Mouse (Mus musculus) midbrain, embryonic 10.5 days (tissue): ENCODE measurements at regions not wholly inside any gene's neighbourhood (a gene's known extent, or its start where the extent isn't known, plus 50 kb on each side); places are given as distances from the start of the nearest gene placed in this dataset.

Experiments
- DNase-seq: peaks from one replicate; pipeline ENCODE4 v3.0.0-alpha.2; 2017; ENCODE audit warnings: low spot score
- H3K27ac ChIP-seq: fragments of 300-500 bp; sonication (generic); replicated peaks from 2 replicates; pipeline ENCODE4 v1.5.1; 2016; ENCODE audit warnings: mild to moderate bottlenecking
- H3K27me3 ChIP-seq: fragments of 300-500 bp; sonication (generic); 2 replicates; pipeline ENCODE4 v1.6.1; 2016; ENCODE audit warnings: low read depth, mild to moderate bottlenecking; ENCODE audit not compliant: poor library complexity, severe bottlenecking
- H3K36me3 ChIP-seq: fragments of 300-500 bp; sonication (generic); 2 replicates; pipeline ENCODE4 v1.6.1; 2016; ENCODE audit warnings: mild to moderate bottlenecking, moderate library complexity
- H3K4me1 ChIP-seq: fragments of 300-500 bp; sonication (generic); 2 replicates; pipeline ENCODE4 v1.6.1; 2016
- H3K4me3 ChIP-seq: fragments of 300-500 bp; sonication (generic); 2 replicates; pipeline ENCODE4 v1.5.1; 2016; ENCODE audit warnings: mild to moderate bottlenecking, moderate library complexity
- H3K9me3 ChIP-seq: fragments of 300-500 bp; sonication (generic); replicated peaks from 2 replicates; pipeline ENCODE4 v1.6.1; 2016; ENCODE audit warnings: mild to moderate bottlenecking
- WGBS: fragments of 180-500 bp; shearing (Covaris S2); methylation state at CpG from one replicate; pipeline ENCODE4 v1.1.7; 2016; 5-methylcytosine and 5-hydroxymethylcytosine counted together

DNA sequence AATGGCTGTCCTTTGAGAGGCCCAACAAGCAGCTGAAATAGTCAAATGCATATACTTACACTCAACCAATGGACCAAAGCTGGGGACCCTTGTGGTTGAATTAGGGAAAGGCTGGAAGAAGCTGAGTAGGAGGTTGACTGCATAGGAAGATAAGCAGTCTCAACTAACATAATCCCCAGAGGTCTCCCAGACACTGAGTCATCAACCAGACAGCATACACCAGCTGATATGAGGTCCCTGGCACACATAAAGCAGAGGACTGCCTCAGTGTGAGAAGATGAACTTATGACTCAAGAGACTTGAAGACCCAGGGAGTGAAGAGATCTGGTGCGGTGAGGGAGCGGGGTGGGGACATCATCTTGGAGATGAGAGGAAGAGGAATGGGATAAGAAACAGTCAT is 863.8 kb downstream of the Nap1l3 start:
- WGBS = 95% methylated on average over 2 of the region's 2 CpGs
- no peak overlapping the region for H3K27ac ChIP-seq
- H3K4me3 ChIP-seq = no peak overlapping the region
- H3K27me3 ChIP-seq = no peaks in the 10 kb centered on the region
- DNase-seq = no peak
- no peaks in the 10 kb centered on the region for H3K9me3 ChIP-seq
- no peaks in the 10 kb centered on the region for H3K4me1 ChIP-seq
- no peaks in the 10 kb centered on the region for H3K36me3 ChIP-seq

GRCm38 (mm10) chrX:121519830-121520229 is 877.4 kb downstream of the Nap1l3 start:
- H3K27ac ChIP-seq = no peak overlapping the region
- no peaks in the 10 kb centered on the region for H3K27me3 ChIP-seq
- no peaks in the 10 kb centered on the region for H3K4me1 ChIP-seq
- H3K4me3 ChIP-seq = no peak overlapping the region
- H3K36me3 ChIP-seq = no peaks in the 10 kb centered on the region
- DNase-seq = no peak
- H3K9me3 ChIP-seq = no peaks in the 10 kb centered on the region

GRCm38 (mm10) chrX:121497727-121498126 is 899.5 kb downstream of the Nap1l3 start:
- H3K27ac ChIP-seq = no peak overlapping the region
- DNase-seq = no peak
- WGBS = 49% methylated on average over 2 of the region's 2 CpGs
- H3K36me3 ChIP-seq = no peaks in the 10 kb centered on the region
- H3K4me3 ChIP-seq = no peak overlapping the region
- H3K4me1 ChIP-seq = no peaks in the 10 kb centered on the region
- no peaks in the 10 kb centered on the region for H3K27me3 ChIP-seq
- no peaks in the 10 kb centered on the region for H3K9me3 ChIP-seq

DNA sequence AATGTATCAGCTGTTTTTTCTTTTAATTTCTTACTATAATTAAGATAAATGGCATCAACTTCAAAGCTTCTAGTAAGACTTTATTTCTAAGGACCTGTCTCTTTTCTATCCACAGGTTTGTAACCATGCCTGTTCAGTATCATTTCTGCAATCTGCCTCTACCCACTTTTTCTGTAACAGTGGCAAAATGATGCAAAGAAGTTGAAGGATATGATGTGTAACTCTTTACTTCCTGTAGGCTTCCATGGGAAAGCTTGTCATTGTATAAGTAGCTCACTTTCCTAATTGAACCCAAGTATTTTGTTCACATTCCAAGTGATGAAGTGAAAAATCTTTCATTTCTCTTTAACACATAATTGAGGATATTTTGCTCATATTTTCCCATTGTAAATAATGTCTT is 900.0 kb downstream of the Nap1l3 start:
- H3K27ac ChIP-seq = no peak overlapping the region
- no peaks in the 10 kb centered on the region for H3K36me3 ChIP-seq
- H3K4me1 ChIP-seq = no peaks in the 10 kb centered on the region
- DNase-seq = no peak
- H3K4me3 ChIP-seq = no peak overlapping the region
- no peaks in the 10 kb centered on the region for H3K9me3 ChIP-seq
- H3K27me3 ChIP-seq = no peaks in the 10 kb centered on the region

GRCm38 (mm10) chrX:121479402-121479989 is 917.7 kb downstream of the Nap1l3 start:
- Histone ChIP-seq H3K4me1 (0 out of 2 replicates have a peak, but pooled peaks cover 2% of the 10 kb centered on the region), H3K4me3 (peak overlapping the region; percentile 27; the same call in 1 of the 2 replicates), H3K9me3 (no peaks in the 10 kb centered on the region), H3K36me3 (no peaks in the 10 kb centered on the region), H3K27ac (no peak overlapping the region; the same call in 1 of the 2 replicates), H3K27me3 (no peaks in the 10 kb centered on the region)
- WGBS = 24% methylated on average over 4 of the region's 4 CpGs
- peak; percentile 28 for DNase-seq

DNA sequence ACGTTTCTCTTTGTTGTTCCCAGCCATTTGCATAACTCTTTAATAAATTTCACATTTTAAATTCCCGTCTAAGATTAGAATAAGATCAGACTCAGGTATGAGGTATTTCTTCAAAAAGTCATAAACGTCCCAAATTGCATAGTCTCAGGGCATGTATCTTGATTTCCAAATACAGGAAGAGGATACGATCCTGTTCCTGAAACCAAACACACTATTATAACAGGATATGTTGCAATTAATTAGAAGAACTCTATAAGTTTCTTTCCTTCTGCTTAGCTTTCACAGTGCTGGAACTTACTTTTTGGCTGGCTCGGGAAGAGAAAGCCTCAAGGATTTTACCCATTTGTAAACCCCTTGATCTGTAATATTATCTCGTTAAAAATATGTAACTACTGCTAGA is 968.1 kb downstream of the Nap1l3 start:
- Histone ChIP-seq H3K4me3 (no peak overlapping the region), H3K9me3 (no peaks in the 10 kb centered on the region; the same call in 1 of the 2 replicates), H3K27ac (no peak overlapping the region), H3K36me3 (no peaks in the 10 kb centered on the region), H3K27me3 (no peaks in the 10 kb centered on the region), H3K4me1 (no peaks in the 10 kb centered on the region)
- 86% methylated on average over 6 of the region's 6 CpGs for WGBS
- DNase-seq = no peak
